Mouse (Mus musculus) stomach, postnatal 0 days (tissue): ENCODE measurements around the gene Git2.
A peak's percentile ranks its signal among the peaks of the same experiment; 100 is the strongest.

ENCODE experiments used
- CTCF ChIP-seq: IDR thresholded peaks from 2 replicates; pipeline ENCODE4 v1.5.1; 2016; ENCODE audit warnings: antibody characterized with exemption, low read depth, mild to moderate bottlenecking, moderate library complexity
- EP300 ChIP-seq: optimal IDR thresholded peaks from 2 replicates; pipeline ENCODE3; 2016; ENCODE audit warnings: antibody characterized with exemption

DNA sequence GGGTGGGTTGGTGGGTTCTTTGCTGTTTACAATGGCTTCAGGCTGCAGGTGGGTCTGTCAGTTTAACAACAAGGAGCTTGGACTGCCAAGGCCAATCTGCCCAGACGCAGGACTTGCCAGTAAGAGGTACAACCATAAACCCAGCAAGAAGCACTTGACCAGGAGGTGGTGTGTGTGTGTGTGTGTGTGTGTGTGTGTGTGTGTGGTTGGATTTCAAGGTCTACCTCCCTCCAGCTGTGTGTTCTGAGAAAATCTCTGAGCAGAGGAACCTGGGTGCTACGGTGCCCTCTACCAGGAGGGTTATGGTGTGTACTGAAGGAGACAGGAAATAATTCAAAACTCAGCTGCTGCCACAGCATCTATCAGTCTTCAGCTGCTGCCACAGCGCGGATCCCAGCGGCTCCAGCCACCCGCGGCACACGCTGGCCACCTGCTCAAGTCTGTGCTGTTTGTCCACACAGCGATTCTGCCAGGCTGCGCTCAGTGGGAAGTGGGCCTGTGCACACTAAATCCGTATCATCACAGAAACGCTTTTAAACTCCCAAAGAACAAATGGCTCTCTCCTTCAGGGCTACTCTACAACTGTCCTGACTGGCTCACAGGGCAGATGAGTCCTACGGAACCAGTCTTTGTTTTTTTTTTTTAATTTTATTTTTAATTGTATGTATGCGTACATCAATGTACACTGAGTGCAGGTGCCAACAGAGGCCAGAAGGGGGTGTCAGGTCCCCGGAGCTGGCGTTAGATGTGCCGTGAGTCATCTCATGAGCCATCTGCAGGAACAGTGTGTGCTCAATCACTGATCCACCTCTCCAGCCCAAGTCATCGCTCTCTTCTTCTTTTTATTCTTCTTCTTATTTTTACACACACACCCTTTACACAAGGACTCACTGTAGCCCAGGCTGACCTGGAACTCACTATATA is 10.2 kb downstream of the Git2 start:
- no peak for TF ChIP-seq EP300
- TF ChIP-seq CTCF, result peak; percentile 54
